Mouse (Mus musculus) testis, adult 2 months (tissue): ENCODE results near the gene Hsph1.

ENCODE experiments used
- CTCF ChIP-seq: fragments of 200-500 bp; IDR thresholded peaks from 2 replicates; pipeline ENCODE4 v1.5.1; 2012; ENCODE audit warnings: low read depth, mild to moderate bottlenecking, inconsistent platforms, low read length, moderate library complexity; ENCODE audit not compliant: control insufficient read depth, insufficient read depth, insufficient replicate concordance
- POLR2A ChIP-seq: fragments of 200-500 bp; IDR thresholded peaks from 2 replicates; pipeline ENCODE4 v1.6.1; 2012; ENCODE audit warnings: low read depth, mild to moderate bottlenecking, inconsistent platforms, low read length, moderate library complexity; ENCODE audit not compliant: control insufficient read depth

- TF ChIP-seq POLR2A (no peak), CTCF (no peak)
Measured at GRCm38 (mm10) chr5:149566026-149566425, 70.2 kb downstream of the Hsph1 start.
